Mouse (Mus musculus) adipocyte (in vitro differentiated cells): ENCODE data around the gene Bsph1.
A peak's percentile ranks its signal among the peaks of the same experiment; 100 is the strongest.
"Not testable (repeated sequence)": the region's sequence is repeated elsewhere in the genome, so short reads cannot be mapped to it uniquely, and the experiment has no call there.

Experiments
- DNase-seq: peaks from one replicate; pipeline ENCODE4 v3.0.0-alpha.2; 2016; ENCODE audit warnings: low spot score

The Bsph1 gene

DNA sequence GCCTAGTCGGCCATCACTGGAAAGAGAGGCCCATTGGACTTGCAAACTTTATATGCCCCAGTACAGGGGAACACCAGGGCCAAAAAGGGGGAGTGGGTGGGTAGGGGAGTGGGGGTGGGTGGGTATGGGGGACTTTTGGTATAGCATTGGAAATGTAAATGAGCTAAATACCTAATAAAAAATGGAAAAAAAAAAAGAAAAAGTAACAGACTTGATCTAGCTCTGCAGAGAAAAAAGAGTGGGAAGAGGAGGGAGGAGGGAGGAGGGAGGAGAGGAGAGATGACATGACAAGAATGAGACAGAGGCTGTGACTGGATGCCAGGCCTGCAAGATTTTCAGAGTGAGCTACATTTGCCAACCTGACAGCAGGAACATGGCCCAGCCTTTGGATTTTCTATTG, at the start of gene Bsph1:
Gene Bsph1, plus strand, starts transcription at position 301 of the 400 bp plus-strand sequence.
- not testable (repeated sequence) for DNase-seq

DNA sequence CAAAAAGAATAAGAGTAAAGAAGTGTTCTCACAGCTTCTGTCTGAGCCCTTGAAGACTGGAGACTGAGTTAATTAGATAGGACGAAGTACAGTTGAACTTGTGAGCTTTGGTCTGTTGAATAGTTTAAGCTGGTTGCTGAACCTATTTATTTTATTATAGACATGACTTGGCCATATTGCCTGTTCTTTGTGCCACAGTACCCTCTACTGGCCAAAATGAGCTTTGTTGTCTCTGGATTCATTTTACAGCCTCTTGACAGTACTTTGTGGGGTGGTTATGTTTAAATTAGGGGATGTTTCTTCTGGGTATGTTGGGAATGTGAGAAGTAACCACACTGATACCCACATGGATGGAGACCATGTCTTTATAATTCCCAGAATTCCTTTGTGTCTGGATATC, 60.9 kb downstream of the Bsph1 start:
- DNase-seq: peak; percentile 69
